In genomic region chr4:138965871-138966270, GRCm38 (mm10) we compare ENCODE assay signal across 25 mouse cellular contexts. TPM values are rescaled to one million over a fixed set of nuclear protein-coding genes. Genes with fewer than 3 reads are reported as not detected.
DNase-seq lines count a peak whose midpoint lies in the region; ATAC-seq and TF ChIP-seq lines count a peak whose summit lies in the region.
"Had no signal": no experiment of that assay in that cellular context is flagged by ENCODE, and none has a peak within 500 bp of the region (broad histone marks: within the 10 kb centered on the region; RNA-seq: fewer than 3 reads in every experiment).

No protein-coding gene starts in this region.

- peak; percentile 25 for DNase-seq in heart, postnatal 4 days
- DNase-seq in heart, embryonic 10.5 days (ENCODE audit: low spot score): no peak
- DNase-seq in forebrain, embryonic 10.5 days (ENCODE audit: extremely low spot score, low spot score): no peak
- DNase-seq in left cerebral cortex, postnatal 14 days (ENCODE audit: low spot score in 2 of 2): no peak
- DNase-seq in layer of hippocampus, postnatal 36 days: no peak
- DNase-seq: adrenal gland, postnatal 36 days; cerebellum, adult 18-20 months; heart, adult 18-20 months had no signal

- TF ChIP-seq CTCF in small intestine, adult 2 months (IDR thresholded peaks at IDR 0.05; ENCODE audit: extremely low read depth, insufficient read length, insufficient replicate concordance, low read depth, low read length): no peak

- H3K9me3 ChIP-seq in heart, embryonic 10.5 days: no peaks in the 10 kb centered on the region
- H3K9me3 ChIP-seq in intestine, embryonic 15.5 days: no peaks in the 10 kb centered on the region
- H3K9me3 ChIP-seq in kidney, embryonic 16.5 days (ENCODE audit: low read length): no peaks in the 10 kb centered on the region
- H3K9me3 ChIP-seq in forebrain, embryonic 10.5 days: no peaks in the 10 kb centered on the region
- H3K9me3 ChIP-seq: embryonic facial prominence, embryonic 10.5 days; forebrain, embryonic 12.5 days; hindbrain, embryonic 10.5 days; neural tube, embryonic 12.5 days had no signal

- H3K27ac ChIP-seq in heart, embryonic 10.5 days: no peak overlapping the region
- H3K27ac ChIP-seq in intestine, embryonic 15.5 days: peak overlapping the region; percentile 59; the same call in 1 of the 2 replicates
- peak overlapping the region; percentile 12 for H3K27ac ChIP-seq in kidney, embryonic 16.5 days (ENCODE audit: low read length)
- peak overlapping the region; percentile 93 for H3K27ac ChIP-seq in small intestine, adult 2 months (ENCODE audit: insufficient read depth, low read depth, low read length)
- no peak overlapping the region for H3K27ac ChIP-seq in forebrain, embryonic 10.5 days
- H3K27ac ChIP-seq: embryonic facial prominence, embryonic 10.5 days; forebrain, embryonic 12.5 days; hindbrain, embryonic 10.5 days; hindbrain, postnatal 0 days; left cerebral cortex, adult 2 months; liver, embryonic 14.5 days; macrophage; neural tube, embryonic 12.5 days had no signal

- no peak overlapping the region for H3K4me3 ChIP-seq in heart, embryonic 10.5 days
- H3K4me3 ChIP-seq in intestine, embryonic 15.5 days (replicated peaks): no peak overlapping the region
- H3K4me3 ChIP-seq in kidney, embryonic 16.5 days (ENCODE audit: low read length): no peak overlapping the region
- H3K4me3 ChIP-seq in small intestine, adult 2 months (ENCODE audit: low read depth, low read length): peak overlapping the region; percentile 38; the same call in 1 of the 2 replicates
- H3K4me3 ChIP-seq in forebrain, embryonic 10.5 days: no peak overlapping the region
- H3K4me3 ChIP-seq: embryonic facial prominence, embryonic 10.5 days; forebrain, embryonic 12.5 days; hindbrain, embryonic 10.5 days; left cerebral cortex, adult 2 months; neural tube, embryonic 12.5 days had no signal

- no peaks in the 10 kb centered on the region for H3K36me3 ChIP-seq in heart, embryonic 10.5 days
- H3K36me3 ChIP-seq in intestine, embryonic 15.5 days: no peaks in the 10 kb centered on the region
- H3K36me3 ChIP-seq in kidney, embryonic 16.5 days (ENCODE audit: insufficient read depth, low read length): no peaks in the 10 kb centered on the region
- H3K36me3 ChIP-seq in small intestine, adult 2 months (ENCODE audit: control insufficient read depth, insufficient read depth, low read length): no peaks in the 10 kb centered on the region; the same call in 1 of the 2 replicates
- no peaks in the 10 kb centered on the region for H3K36me3 ChIP-seq in forebrain, embryonic 10.5 days (replicated peaks)
- H3K36me3 ChIP-seq: embryonic facial prominence, embryonic 10.5 days; forebrain, embryonic 12.5 days; hindbrain, embryonic 10.5 days; neural tube, embryonic 12.5 days had no signal

- H3K4me2 ChIP-seq in intestine, embryonic 15.5 days (replicated peaks): no peak overlapping the region; the same call in 1 of the 2 replicates
- H3K4me2 ChIP-seq in kidney, embryonic 16.5 days (replicated peaks; ENCODE audit: low read depth, low read length): no peak overlapping the region
- H3K4me2 ChIP-seq: forebrain, embryonic 12.5 days; midbrain, embryonic 11.5 days; neural tube, embryonic 12.5 days had no signal

- no peak overlapping the region for H3K9ac ChIP-seq in intestine, embryonic 15.5 days
- no peak overlapping the region for H3K9ac ChIP-seq in kidney, embryonic 16.5 days (replicated peaks; ENCODE audit: low read length)
- H3K9ac ChIP-seq: forebrain, embryonic 12.5 days; liver, embryonic 14.5 days; neural tube, embryonic 12.5 days had no signal

- TF ChIP-seq POLR2A in small intestine, adult 2 months (IDR thresholded peaks at IDR 0.05; ENCODE audit: low read depth, low read length): no peak

- intact Hi-C loops in left cerebral cortex, postnatal 14 days (cut with DNase I): no loop called here

- peaks cover 18% of the 10 kb centered on the region for H3K27me3 ChIP-seq in heart, embryonic 10.5 days (ENCODE audit: insufficient read depth, poor library complexity, severe bottlenecking)
- H3K27me3 ChIP-seq in intestine, embryonic 15.5 days (replicated peaks): no peaks in the 10 kb centered on the region
- no peaks in the 10 kb centered on the region for H3K27me3 ChIP-seq in kidney, embryonic 16.5 days (ENCODE audit: insufficient read depth, low read length)
- H3K27me3 ChIP-seq in small intestine, adult 2 months (ENCODE audit: control insufficient read depth, insufficient read depth, low read length): no peaks in the 10 kb centered on the region
- no peaks in the 10 kb centered on the region for H3K27me3 ChIP-seq in forebrain, embryonic 10.5 days (ENCODE audit: poor library complexity, severe bottlenecking)
- H3K27me3 ChIP-seq: forebrain, embryonic 12.5 days; neural tube, embryonic 12.5 days had no signal

- ATAC-seq in intestine, embryonic 15.5 days: 0 out of 2 replicates have a peak, but pooled peaks have one; percentile 20
- peak; percentile 28; the same call in 1 of the 2 replicates for ATAC-seq in kidney, embryonic 16.5 days (ENCODE audit: low FRiP score, low TSS enrichment)
- ATAC-seq: hindbrain, postnatal 0 days had no signal

- peaks cover 22% of the 10 kb centered on the region for H3K4me1 ChIP-seq in heart, embryonic 10.5 days
- peaks cover 14% of the 10 kb centered on the region; the same call in 1 of the 2 replicates for H3K4me1 ChIP-seq in intestine, embryonic 15.5 days (replicated peaks)
- peaks cover 22% of the 10 kb centered on the region for H3K4me1 ChIP-seq in kidney, embryonic 16.5 days (ENCODE audit: insufficient read depth, low read length)
- peaks cover 9% of the 10 kb centered on the region; the same call in 1 of the 2 replicates for H3K4me1 ChIP-seq in small intestine, adult 2 months (ENCODE audit: control insufficient read depth, insufficient read depth, insufficient read length, low read length)
- no peaks in the 10 kb centered on the region for H3K4me1 ChIP-seq in forebrain, embryonic 10.5 days
- H3K4me1 ChIP-seq: embryonic facial prominence, embryonic 10.5 days; forebrain, embryonic 12.5 days; neural tube, embryonic 12.5 days had no signal

- 67% methylated on average over 5 of the region's 5 CpGs for WGBS in heart, embryonic 10.5 days
- WGBS in intestine, embryonic 15.5 days: 60% methylated on average over 5 of the region's 5 CpGs
- WGBS in kidney, embryonic 16.5 days: 72% methylated on average over 5 of the region's 5 CpGs
- WGBS in small intestine, adult 2 months: 21% methylated on average over 5 of the region's 5 CpGs
- WGBS in forebrain, embryonic 10.5 days: 85% methylated on average over 5 of the region's 5 CpGs

RNA-seq across cellular contexts. Expression of gene Rnf186, which starts 1.0 kb away (rescaled TPM):
- total RNA-seq in heart, postnatal 4 days (2021): not detected
- 0.14 TPM in 1 of 2 replicates, not detected in the other for polyA plus RNA-seq in heart, embryonic 10.5 days (2016; fragmentation: Nextera tagmentation; extraction: Ambion mirVana)
- polyA plus RNA-seq in intestine, embryonic 15.5 days (2015; fragmentation: Nextera tagmentation; extraction: Ambion mirVana): 79.5 and 98.0 TPM in 2 replicates
- polyA plus RNA-seq in kidney, embryonic 16.5 days (2015; fragmentation: Nextera tagmentation; extraction: Ambion mirVana): 9.8 and 11.0 TPM in 2 replicates
- 309 and 461 TPM in 2 replicates for polyA plus RNA-seq in small intestine, adult 2 months (2012; rRNA removed)
- polyA plus RNA-seq in forebrain, embryonic 10.5 days (2016; fragmentation: Nextera tagmentation; extraction: Ambion mirVana): not detected in 2 replicates
- total RNA-seq in left cerebral cortex, postnatal 14 days (2021): not detected
- total RNA-seq in layer of hippocampus, postnatal 36 days (2021): not detected
- total RNA-seq: adrenal gland, postnatal 36 days; gastrocnemius, adult 8-10 months; heart, adult 18-20 months; hindbrain, postnatal 0 days; layer of hippocampus, adult 18-20 months; left cerebral cortex, adult 2 months; monocyte, adult 5-6 weeks had no signal
- polyA plus RNA-seq: embryonic facial prominence, embryonic 10.5 days; forebrain, embryonic 12.5 days; G1E; hindbrain, embryonic 10.5 days; hindbrain, postnatal 0 days; limb, embryonic 11.5 days; macrophage; midbrain, embryonic 11.5 days; neural tube, embryonic 12.5 days had no signal

RNA-seq across cellular contexts. Expression of gene Tmco4, which starts 6.8 kb away (rescaled TPM):
- 10 to 100 TPM; 11.7 to 14.2 TPM for total RNA-seq in heart, postnatal 4 days (2021)
- polyA plus RNA-seq in heart, embryonic 10.5 days (2016; fragmentation: Nextera tagmentation; extraction: Ambion mirVana): 3.4 and 4.2 TPM in 2 replicates
- polyA plus RNA-seq in intestine, embryonic 15.5 days (2015; fragmentation: Nextera tagmentation; extraction: Ambion mirVana): 14.1 and 14.3 TPM in 2 replicates
- 8.8 and 8.9 TPM in 2 replicates for polyA plus RNA-seq in kidney, embryonic 16.5 days (2015; fragmentation: Nextera tagmentation; extraction: Ambion mirVana)
- polyA plus RNA-seq in small intestine, adult 2 months (2012; rRNA removed): 23.2 and 34.2 TPM in 2 replicates
- polyA plus RNA-seq in forebrain, embryonic 10.5 days (2016; fragmentation: Nextera tagmentation; extraction: Ambion mirVana): 0.90 and 1.0 TPM in 2 replicates
- 1 to 10 TPM; 1.1 to 1.8 TPM for total RNA-seq in left cerebral cortex, postnatal 14 days (2021)
- 1 to 10 TPM; 2.0 to 2.5 TPM for total RNA-seq in layer of hippocampus, postnatal 36 days (2021)

RNA-seq across cellular contexts. Expression of gene Otud3, which starts 52.1 kb away (rescaled TPM):
- total RNA-seq in heart, postnatal 4 days (2021): 1 to 10 TPM; 7.5 to 9.3 TPM
- polyA plus RNA-seq in heart, embryonic 10.5 days (2016; fragmentation: Nextera tagmentation; extraction: Ambion mirVana): 3.1 and 5.2 TPM in 2 replicates
- 4.5 and 6.2 TPM in 2 replicates for polyA plus RNA-seq in intestine, embryonic 15.5 days (2015; fragmentation: Nextera tagmentation; extraction: Ambion mirVana)
- 3.0 and 3.6 TPM in 2 replicates for polyA plus RNA-seq in kidney, embryonic 16.5 days (2015; fragmentation: Nextera tagmentation; extraction: Ambion mirVana)
- polyA plus RNA-seq in small intestine, adult 2 months (2012; rRNA removed): 7.4 and 10.3 TPM in 2 replicates
- polyA plus RNA-seq in forebrain, embryonic 10.5 days (2016; fragmentation: Nextera tagmentation; extraction: Ambion mirVana): 3.5 TPM in 2 replicates
- total RNA-seq in left cerebral cortex, postnatal 14 days (2021): 10 to 100 TPM; 16.9 to 19.8 TPM
- 10 to 100 TPM; 10.8 to 12.8 TPM for total RNA-seq in layer of hippocampus, postnatal 36 days (2021)

Comparison
In these comparisons a context has a peak if more than half of its experiments do, and no peak if none do; other contexts are left out.
1. H3K27ac ChIP-seq: peak in intestine, embryonic 15.5 days (single experiment), kidney, embryonic 16.5 days (single experiment) and small intestine, adult 2 months (single experiment); none in heart, embryonic 10.5 days (single experiment) and forebrain, embryonic 10.5 days (single experiment).